Mouse (Mus musculus) stomach, adult 2 months (tissue): Measurements from ENCODE around the gene Cyp2c50. TPM values are rescaled to one million over a fixed set of nuclear protein-coding genes. Genes with fewer than 3 reads are reported as not detected.

Experiments
- polyA plus RNA-seq: library from polyadenylated mRNA; depleted of rRNA; stranded (reverse); fragments of >200 nt; gene quantifications from 2 replicates; pipeline ENCODE4 v1.2.3, GENCODE M21; 2012; rRNA removed

The Cyp2c50 gene
- polyA plus RNA-seq = not detected in 2 replicates

GRCm38 (mm10) chr19:40089421-40089820 lies at the start of gene Cyp2c50:
TSS of gene Cyp2c50 (plus strand) at chr19:40089688.

GRCm38 (mm10) chr19:40073701-40074100 lies 15.8 kb upstream of the Cyp2c50 start, which contains the start of gene Cyp2c54:
TSS of gene Cyp2c54 (minus strand) at chr19:40073827.

Other genes with a start within 250 kb of the Cyp2c50 start
- not detected in 2 replicates for gene Cyp2c69, start 202.9 kb upstream of the Cyp2c50 start, polyA plus RNA-seq
- not detected in 2 replicates for gene Cyp2c37, start 97.3 kb upstream of the Cyp2c50 start, polyA plus RNA-seq
- gene Cyp2c54, start 15.9 kb upstream of the Cyp2c50 start, polyA plus RNA-seq = not detected in 2 replicates
- not detected in 2 replicates for gene Cyp2c70, start 97.6 kb downstream of the Cyp2c50 start, polyA plus RNA-seq
- 79.6 and 95.4 TPM in 2 replicates for gene Pdlim1, start 182.2 kb downstream of the Cyp2c50 start, polyA plus RNA-seq